Mouse (Mus musculus) megakaryocyte progenitor cell, adult 5-6 weeks (primary cell): ENCODE results near the gene Pkdrej. TPM values are rescaled to one million over a fixed set of nuclear protein-coding genes. Genes with fewer than 3 reads are reported as not detected.

ENCODE experiments used
- ATAC-seq: replicated peaks from 2 replicates; pipeline ENCODE4 v1.8.0; 2016; ENCODE audit warnings: mild to moderate bottlenecking, moderate TSS enrichment, inconsistent platforms; ENCODE audit not compliant: poor library complexity
- total RNA-seq, 2 experiments: library from RNA; stranded (forward) in 1 of 2; stranded (reverse) in 1 of 2; fragments of 157-497, 149-512 nt in 1 of 2; fragments of 200-1000 nt in 1 of 2; gene quantifications; 2 replicates each; pipeline versions ENCODE4 v1.2.3 to v1.2.4; 2015 to 2017

The Pkdrej gene
- total RNA-seq, 2 experiments from 2014 or later = 0.05 TPM; not detected in 1

GRCm38 (mm10) chr15:85772146-85772740 is 49.3 kb downstream of the Pkdrej start:
- no peak for ATAC-seq

DNA sequence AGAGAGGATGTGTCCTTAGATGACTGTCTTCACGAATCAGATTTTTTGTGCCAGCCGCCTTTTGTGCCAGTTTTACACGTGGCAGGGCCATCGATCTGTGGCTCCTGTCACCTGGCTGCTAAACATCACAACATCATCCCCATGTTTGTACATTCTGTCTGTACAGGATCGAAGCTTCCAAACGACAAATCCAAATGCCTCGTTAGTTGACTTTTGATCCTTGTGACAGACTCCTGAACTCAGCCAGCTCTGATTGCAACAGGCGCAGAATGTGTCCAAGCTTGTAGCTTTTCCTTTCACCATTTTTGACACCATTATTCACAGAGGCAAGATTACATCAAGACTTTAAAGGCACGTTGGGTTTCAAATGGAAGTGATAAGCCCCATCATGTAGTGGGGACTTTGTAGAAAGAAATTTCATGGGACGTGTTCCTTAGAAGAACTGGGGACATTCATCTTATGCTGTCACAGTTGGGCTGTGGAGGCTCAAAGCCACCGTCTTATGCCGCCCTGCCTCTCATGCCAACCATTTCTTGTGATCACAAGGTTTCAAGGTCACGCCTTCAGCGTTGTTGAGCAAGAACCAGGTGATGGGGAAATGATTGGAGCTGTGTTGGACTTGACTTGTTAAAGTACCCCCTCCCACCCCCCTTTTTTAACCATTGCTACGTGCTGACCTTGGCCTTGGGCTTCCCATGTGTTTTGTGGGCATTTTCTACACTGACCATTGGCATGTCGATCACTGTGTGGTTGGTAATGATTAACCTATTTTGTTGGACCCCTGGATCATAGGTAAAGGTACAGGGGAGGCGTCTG is 50.0 kb downstream of the Pkdrej start:
- ATAC-seq = no peak

GRCm38 (mm10) chr15:85768991-85769390 is 52.5 kb downstream of the Pkdrej start:
- ATAC-seq = no peak

DNA sequence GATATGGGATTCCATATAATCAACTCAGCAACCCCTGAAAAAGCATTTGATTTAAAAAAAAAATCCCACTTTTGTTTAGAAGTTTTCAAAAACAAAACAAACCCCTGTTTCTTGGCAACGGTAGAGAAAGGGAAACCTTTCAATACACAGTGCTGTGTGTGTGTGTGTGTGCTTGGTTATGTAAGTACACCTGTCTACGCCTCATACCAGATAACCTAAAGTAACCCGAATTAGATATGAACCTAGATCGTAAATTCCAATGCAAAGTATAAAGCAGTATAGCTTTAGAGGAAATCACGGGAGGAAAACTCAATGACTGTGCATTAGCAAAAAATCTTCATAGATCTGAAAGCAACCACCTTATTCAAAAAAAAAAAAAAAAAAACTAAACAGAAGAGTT is 54.9 kb downstream of the Pkdrej start:
- ATAC-seq = no peak

- no peak for ATAC-seq
Measured at GRCm38 (mm10) chr15:85765022-85765421, 56.5 kb downstream of the Pkdrej start.

Other genes with a start within 250 kb of the Pkdrej start
- gene Wnt7b, start 239.3 kb downstream of the Pkdrej start, total RNA-seq (2015) = not detected in 2 replicates
- not detected in 2 replicates for gene Wnt7b, start 239.3 kb downstream of the Pkdrej start, total RNA-seq (2017)
- gene Ppara, start 86.8 kb downstream of the Pkdrej start, total RNA-seq (2015) = not detected in 2 replicates
- not detected in 2 replicates for gene Ppara, start 86.8 kb downstream of the Pkdrej start, total RNA-seq (2017)
- 10.9 and 17.1 TPM in 2 replicates for gene Cdpf1, start 10.0 kb downstream of the Pkdrej start, total RNA-seq (2015)
- 15.2 and 15.5 TPM in 2 replicates for gene Cdpf1, start 10.0 kb downstream of the Pkdrej start, total RNA-seq (2017)
- gene Ttc38, start 10.6 kb upstream of the Pkdrej start, total RNA-seq (2015) = 1.9 and 2.4 TPM in 2 replicates
- gene Ttc38, start 10.6 kb upstream of the Pkdrej start, total RNA-seq (2017) = 2.4 and 3.3 TPM in 2 replicates
- gene Gtse1, start 38.0 kb upstream of the Pkdrej start, total RNA-seq (2015) = 15.3 and 18.1 TPM in 2 replicates
- 16.9 and 18.6 TPM in 2 replicates for gene Gtse1, start 38.0 kb upstream of the Pkdrej start, total RNA-seq (2017)
- 7.4 and 7.6 TPM in 2 replicates for gene Trmu, start 57.6 kb upstream of the Pkdrej start, total RNA-seq (2015)
- gene Trmu, start 57.6 kb upstream of the Pkdrej start, total RNA-seq (2017) = 22.6 and 24.7 TPM in 2 replicates
- 8.4 and 10.7 TPM in 2 replicates for gene Celsr1, start 212.0 kb upstream of the Pkdrej start, total RNA-seq (2015)
- gene Celsr1, start 212.0 kb upstream of the Pkdrej start, total RNA-seq (2017) = 4.4 and 6.6 TPM in 2 replicates
- gene Gramd4, start 236.0 kb upstream of the Pkdrej start, total RNA-seq (2015) = 7.1 and 7.4 TPM in 2 replicates
- gene Gramd4, start 236.0 kb upstream of the Pkdrej start, total RNA-seq (2017) = 19.7 and 20.5 TPM in 2 replicates